Mouse (Mus musculus) liver, adult 2 months (tissue): ENCODE measurements around the gene Opalin. TPM values are rescaled to one million over a fixed set of nuclear protein-coding genes. Genes with fewer than 3 reads are reported as not detected.

Experiments
- DNase-seq: peaks from one replicate; pipeline ENCODE4 v3.0.0-alpha.2; 2011; ENCODE audit warnings: low read depth, low spot score; ENCODE audit errors: extremely low read depth
- H3K27ac ChIP-seq: fragments of 200-500 bp; replicated peaks from 2 replicates; pipeline ENCODE4 v1.5.1; 2012; ENCODE audit warnings: low read depth, mild to moderate bottlenecking, control low read depth, inconsistent platforms, low read length; ENCODE audit not compliant: insufficient read depth
- H3K27me3 ChIP-seq: fragments of 200-500 bp; 2 replicates; pipeline ENCODE4 v1.6.1; 2012; ENCODE audit warnings: mild to moderate bottlenecking, moderate library complexity, low read length, inconsistent platforms; ENCODE audit not compliant: control insufficient read depth, insufficient read depth
- H3K36me3 ChIP-seq: fragments of 200-500 bp; 2 replicates; pipeline ENCODE4 v1.6.1; 2012; ENCODE audit warnings: low read length, inconsistent platforms; ENCODE audit not compliant: control insufficient read depth, insufficient read depth
- H3K4me1 ChIP-seq: fragments of 200-500 bp; 2 replicates; pipeline ENCODE4 v1.6.1; 2011; ENCODE audit warnings: low read length; ENCODE audit not compliant: control insufficient read depth, insufficient read depth
- H3K4me3 ChIP-seq: fragments of 200-500 bp; 2 replicates; pipeline ENCODE4 v1.5.1; 2011; ENCODE audit warnings: low read depth, mild to moderate bottlenecking, control low read depth, low read length, moderate library complexity; ENCODE audit not compliant: insufficient read depth
- H3K79me2 ChIP-seq: fragments of 200-500 bp; 2 replicates; pipeline ENCODE4 v1.6.1; 2012; ENCODE audit warnings: inconsistent platforms, mild to moderate bottlenecking, low read length, moderate library complexity; ENCODE audit not compliant: control insufficient read depth, insufficient read depth
- H3K9ac ChIP-seq: fragments of 200-500 bp; 2 replicates; pipeline ENCODE4 v1.6.1; 2012; ENCODE audit warnings: low read depth, mild to moderate bottlenecking, control low read depth, inconsistent platforms, low read length
- CTCF ChIP-seq: fragments of 200-500 bp; IDR thresholded peaks from 2 replicates; pipeline ENCODE4 v1.5.1; 2011; ENCODE audit warnings: low read depth, low read length, control low read depth
- POLR2A ChIP-seq: fragments of 200-500 bp; IDR thresholded peaks from 2 replicates; pipeline ENCODE4 v1.6.1; 2011; ENCODE audit warnings: low read length, control low read depth; ENCODE audit not compliant: insufficient read depth; ENCODE audit errors: extremely low read depth
- WGBS: fragments of 180-500 bp; shearing (Covaris S2); methylation state at CpG from one replicate; pipeline ENCODE4 v1.1.7; 2018; 5-methylcytosine and 5-hydroxymethylcytosine counted together
- polyA plus RNA-seq: library from polyadenylated mRNA; depleted of rRNA; stranded (reverse); fragments of >200 nt; gene quantifications from 2 replicates; pipeline ENCODE4 v1.2.3, GENCODE M21; 2012
- total RNA-seq: library from RNA; depleted of rRNA; stranded (reverse); fragments of >200 nt; gene quantifications from 2 replicates; pipeline ENCODE4 v1.2.3, GENCODE M21; 2014

The Opalin gene
- total and polyA plus RNA-seq, 2 experiments = not detected

DNA sequence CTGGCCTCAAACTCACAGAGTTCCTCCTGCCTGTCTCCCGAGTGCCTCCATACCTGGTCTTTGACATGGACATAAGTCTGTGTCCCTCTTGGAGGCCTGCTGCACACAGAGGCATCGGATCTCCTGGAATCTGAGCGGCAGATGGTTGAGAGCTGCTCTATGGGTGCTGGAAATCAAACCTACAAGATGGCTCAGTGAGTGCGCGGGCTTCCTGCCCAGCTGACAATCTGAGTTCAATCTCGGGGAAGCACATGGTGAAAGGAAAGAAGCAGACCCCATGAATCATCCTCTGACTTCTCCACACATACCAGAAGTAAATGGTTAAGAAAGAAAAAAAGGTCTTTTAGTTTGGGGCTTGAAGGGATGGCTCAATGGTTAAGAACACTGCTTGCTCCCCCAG, 45.0 kb downstream of the Opalin start:
- Histone ChIP-seq H3K4me3 (no peak overlapping the region), H3K79me2 (no peaks in the 10 kb centered on the region), H3K27me3 (no peaks in the 10 kb centered on the region), H3K36me3 (no peaks in the 10 kb centered on the region), H3K9ac (no peak overlapping the region), H3K27ac (no peak overlapping the region), H3K4me1 (no peaks in the 10 kb centered on the region)
- TF ChIP-seq CTCF = no peak
- TF ChIP-seq POLR2A = no peak
- DNase-seq = no peak
- 77% methylated on average over 6 of the region's 6 CpGs for WGBS

DNA sequence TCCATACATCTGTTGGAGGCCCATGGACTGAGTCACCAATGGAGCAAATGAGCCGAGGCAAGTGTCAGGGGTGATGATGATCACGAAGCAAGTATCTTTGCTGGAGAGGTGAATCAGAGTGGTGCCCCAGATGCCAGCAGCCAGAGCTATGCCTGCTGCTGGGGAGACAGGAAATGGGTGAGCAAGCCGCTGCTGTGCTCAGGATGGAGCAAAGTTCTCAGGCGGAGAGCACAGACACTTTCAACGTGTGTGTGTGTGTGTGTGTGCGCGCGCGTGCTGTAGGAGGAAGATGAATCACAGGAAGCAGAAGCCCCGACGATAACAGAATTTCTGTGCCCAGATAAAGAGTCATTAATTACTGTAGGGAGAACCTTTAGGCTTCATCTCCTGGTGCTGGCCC, 45.9 kb downstream of the Opalin start:
- no peak overlapping the region for H3K27ac ChIP-seq
- H3K4me1 ChIP-seq = no peaks in the 10 kb centered on the region
- no peak overlapping the region for H3K4me3 ChIP-seq
- 73% methylated on average over 11 of the region's 11 CpGs for WGBS
- DNase-seq = no peak
- TF ChIP-seq CTCF (no peak), POLR2A (no peak)
- no peaks in the 10 kb centered on the region for H3K79me2 ChIP-seq
- no peaks in the 10 kb centered on the region for H3K36me3 ChIP-seq
- H3K27me3 ChIP-seq = no peaks in the 10 kb centered on the region
- no peak overlapping the region for H3K9ac ChIP-seq

DNA sequence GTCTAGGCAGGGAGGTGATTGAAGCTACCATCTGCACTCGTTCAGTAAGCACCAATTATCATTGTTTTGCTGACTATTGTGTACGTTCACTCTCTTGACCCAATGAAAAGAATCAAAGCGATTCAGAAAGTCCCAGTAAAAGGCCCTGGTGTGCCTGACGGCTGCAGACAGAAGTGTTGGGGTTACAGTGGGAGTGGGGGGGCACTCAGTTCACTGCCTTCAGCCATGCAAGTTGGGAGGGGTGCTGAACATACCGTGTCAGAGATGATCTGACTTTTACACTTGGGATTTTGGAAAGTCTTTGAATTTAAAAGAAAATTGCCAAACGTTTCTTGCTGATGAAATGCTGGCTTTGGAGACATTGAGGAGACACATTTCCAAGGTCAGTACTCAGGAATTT, 46.8 kb downstream of the Opalin start:
- Histone ChIP-seq H3K4me3 (no peak overlapping the region), H3K4me1 (no peaks in the 10 kb centered on the region), H3K27ac (no peak overlapping the region), H3K27me3 (no peaks in the 10 kb centered on the region), H3K36me3 (no peaks in the 10 kb centered on the region), H3K79me2 (no peaks in the 10 kb centered on the region), H3K9ac (no peak overlapping the region)
- DNase-seq = no peak
- 77% methylated on average over 6 of the region's 6 CpGs for WGBS
- TF ChIP-seq POLR2A = no peak
- no peak for TF ChIP-seq CTCF

DNA sequence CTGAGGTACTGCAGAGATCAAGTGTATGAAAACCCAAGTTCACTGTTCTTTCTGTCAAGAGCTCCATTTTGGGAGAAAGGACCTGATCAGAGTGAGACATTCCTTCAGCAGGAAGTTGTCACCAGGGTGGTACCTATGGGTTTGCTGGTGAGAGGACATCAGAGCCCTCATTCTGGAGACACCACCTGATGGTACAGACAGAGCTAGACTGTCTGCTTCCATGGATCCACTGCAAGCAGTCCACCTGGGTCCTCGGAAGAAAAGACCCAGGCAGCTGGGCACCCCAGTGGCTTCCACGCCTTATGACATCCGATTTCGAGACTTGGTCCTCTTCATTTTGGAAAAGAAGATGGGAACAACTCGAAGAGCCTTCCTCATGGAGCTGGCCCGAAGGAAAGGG, 47.7 kb downstream of the Opalin start, which contains the start of gene Dntt:
Gene Dntt (plus strand): TSS at position 57 of the 400 bp plus-strand sequence.
- H3K27ac ChIP-seq = no peak within 1 kb of the TSS
- H3K27me3 ChIP-seq = no peaks in the 10 kb centered on the region
- no peak within 1 kb of the TSS for H3K9ac ChIP-seq
- H3K4me1 ChIP-seq = no peaks in the 10 kb centered on the region
- no peak for TF ChIP-seq CTCF
- no peak for TF ChIP-seq POLR2A
- DNase-seq = no peak
- H3K4me3 ChIP-seq = no peak within 1 kb of the TSS
- H3K36me3 ChIP-seq = no peaks in the 10 kb centered on the region
- WGBS = 89% methylated on average over 6 of the region's 6 CpGs
- no peaks in the 10 kb centered on the region for H3K79me2 ChIP-seq

DNA sequence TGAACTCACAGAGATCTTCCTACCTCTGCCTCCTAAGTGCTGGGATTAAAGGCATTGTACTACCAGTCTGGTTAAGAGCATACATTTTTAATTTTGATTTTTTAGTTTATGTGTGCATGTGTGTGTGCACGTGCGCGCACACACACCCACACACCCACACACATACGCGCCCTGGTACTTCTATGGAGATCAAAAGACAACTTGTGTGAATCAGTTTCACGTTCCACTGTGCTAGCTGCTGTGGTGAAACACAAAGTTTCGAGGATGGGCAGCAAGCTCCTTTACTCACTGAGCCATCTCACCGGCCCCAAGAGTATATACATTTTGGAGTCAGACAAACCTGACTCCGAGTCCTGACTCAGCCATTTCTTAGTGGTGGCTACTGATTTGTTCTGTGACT, 49.3 kb downstream of the Opalin start:
- H3K9ac ChIP-seq = no peak overlapping the region
- H3K79me2 ChIP-seq = no peaks in the 10 kb centered on the region
- no peak overlapping the region for H3K4me3 ChIP-seq
- no peak for DNase-seq
- H3K27me3 ChIP-seq = no peaks in the 10 kb centered on the region
- no peak overlapping the region for H3K27ac ChIP-seq
- no peaks in the 10 kb centered on the region for H3K4me1 ChIP-seq
- TF ChIP-seq POLR2A = no peak
- no peak for TF ChIP-seq CTCF
- no peaks in the 10 kb centered on the region for H3K36me3 ChIP-seq
- WGBS = 95% methylated on average over 9 of the region's 9 CpGs

DNA sequence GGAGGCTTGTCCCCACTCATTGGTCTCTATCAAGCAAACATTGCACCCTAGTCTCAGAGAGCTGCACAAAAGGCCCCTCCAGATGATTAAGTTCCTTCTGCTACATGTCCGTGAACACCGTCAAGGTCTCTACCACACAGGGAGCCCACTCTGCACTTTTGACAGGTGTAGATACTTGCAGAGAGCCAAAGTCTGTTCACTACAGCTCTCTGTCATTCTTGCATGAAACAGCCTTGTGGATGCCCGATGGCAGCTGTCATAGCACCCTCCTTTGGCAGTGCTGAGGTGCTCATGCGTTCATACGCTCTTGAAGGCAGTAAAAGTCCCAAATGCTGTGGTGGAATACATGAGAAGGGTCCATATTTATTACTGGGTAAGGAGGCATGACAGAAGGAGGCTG, 49.9 kb downstream of the Opalin start:
- no peak for DNase-seq
- H3K4me1 ChIP-seq = no peaks in the 10 kb centered on the region
- H3K36me3 ChIP-seq = no peaks in the 10 kb centered on the region
- TF ChIP-seq POLR2A = no peak
- no peak for TF ChIP-seq CTCF
- no peaks in the 10 kb centered on the region for H3K27me3 ChIP-seq
- WGBS = 88% methylated on average over 5 of the region's 5 CpGs
- no peaks in the 10 kb centered on the region for H3K79me2 ChIP-seq
- no peak overlapping the region for H3K27ac ChIP-seq
- no peak overlapping the region for H3K4me3 ChIP-seq
- H3K9ac ChIP-seq = no peak overlapping the region

DNA sequence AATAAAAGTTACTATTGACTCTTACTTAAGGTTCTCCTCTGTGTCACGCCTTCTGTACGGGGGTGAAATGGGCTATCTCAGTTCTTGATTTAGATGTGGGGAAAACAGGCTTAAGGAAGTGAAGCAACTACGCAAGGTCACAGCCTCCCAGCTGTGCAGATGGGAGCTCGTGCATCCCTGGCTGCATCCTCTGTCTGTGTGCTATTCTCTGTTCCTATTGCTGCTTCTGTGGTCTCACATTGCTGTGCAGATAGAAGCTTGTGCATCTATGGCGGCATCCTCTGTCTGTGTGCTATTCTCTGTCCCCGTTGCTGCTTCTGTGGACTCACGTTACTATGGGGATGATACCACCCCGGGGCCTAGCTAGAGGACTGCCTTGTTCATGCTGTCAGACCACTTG, 50.4 kb downstream of the Opalin start:
- TF ChIP-seq CTCF = no peak
- TF ChIP-seq POLR2A = no peak
- no peak overlapping the region for H3K9ac ChIP-seq
- 85% methylated on average over 8 of the region's 8 CpGs for whole genome bisulfite sequencing
- DNase-seq = no peak
- H3K79me2 ChIP-seq = no peaks in the 10 kb centered on the region
- H3K4me1 ChIP-seq = no peaks in the 10 kb centered on the region
- no peaks in the 10 kb centered on the region for H3K27me3 ChIP-seq
- H3K36me3 ChIP-seq = no peaks in the 10 kb centered on the region
- H3K4me3 ChIP-seq = no peak overlapping the region
- no peak overlapping the region for H3K27ac ChIP-seq
